Mouse (Mus musculus): Measurements from ENCODE around the gene Gusb.
"Not testable (repeated sequence)": the region's sequence is repeated elsewhere in the genome, so short reads cannot be mapped to it uniquely, and the experiment has no call there.

The Gusb gene

GRCm38 (mm10) chr5:130002301-130003146 lies at the start of gene Gusb:
Gene Gusb (minus strand): TSS chr5:130003049.
- DNase-seq (ENCODE audit: inconsistent age in 2 of 2, low spot score in 1 of 2) = peak; percentile 92 to 97

- no peak for DNase-seq (ENCODE audit: inconsistent age in 2 of 2, low spot score in 1 of 2)
These were observed 49.7 kb upstream of the Gusb start for GRCm38 (mm10) chr5:130052510-130052909.

- DNase-seq (ENCODE audit: inconsistent age in 2 of 2, low spot score in 1 of 2) = no peak
These were observed 48.4 kb upstream of the Gusb start for GRCm38 (mm10) chr5:130051073-130051860.

GRCm38 (mm10) chr5:130050416-130050815 lies 47.6 kb upstream of the Gusb start:
- peak in 1 of 2 experiments; percentile 18 for DNase-seq (ENCODE audit: inconsistent age in 2 of 2, low spot score in 1 of 2)

- DNase-seq (ENCODE audit: inconsistent age in 2 of 2, low spot score in 1 of 2) = no peak
These were observed 46.1 kb upstream of the Gusb start for GRCm38 (mm10) chr5:130048786-130049520.

- DNase-seq (ENCODE audit: inconsistent age in 2 of 2, low spot score in 1 of 2) = no peak
These were observed 44.2 kb upstream of the Gusb start for GRCm38 (mm10) chr5:130047013-130047412.

GRCm38 (mm10) chr5:130046589-130046988 lies 43.7 kb upstream of the Gusb start:
- DNase-seq (ENCODE audit: inconsistent age in 2 of 2, low spot score in 1 of 2) = no peak

- DNase-seq (ENCODE audit: inconsistent age in 2 of 2, low spot score in 1 of 2) = no peak
These were observed 43.3 kb upstream of the Gusb start for GRCm38 (mm10) chr5:130046100-130046499.

GRCm38 (mm10) chr5:130044201-130044695 lies 41.4 kb upstream of the Gusb start:
- peak; percentile 76 to 93 for DNase-seq (ENCODE audit: inconsistent age in 2 of 2, low spot score in 1 of 2)

GRCm38 (mm10) chr5:130043741-130044140 lies 40.9 kb upstream of the Gusb start:
- DNase-seq (ENCODE audit: inconsistent age in 2 of 2, low spot score in 1 of 2) = no peak

GRCm38 (mm10) chr5:130041262-130041661 lies 38.4 kb upstream of the Gusb start:
- DNase-seq (ENCODE audit: inconsistent age in 2 of 2, low spot score in 1 of 2) = no peak

- no peak for DNase-seq (ENCODE audit: inconsistent age in 2 of 2, low spot score in 1 of 2)
These were observed 37.9 kb upstream of the Gusb start for GRCm38 (mm10) chr5:130040797-130041196.

- peak; percentile 76 to 90 for DNase-seq (ENCODE audit: inconsistent age in 2 of 2, low spot score in 1 of 2)
These were observed 35.1 kb upstream of the Gusb start for GRCm38 (mm10) chr5:130037752-130038455.

GRCm38 (mm10) chr5:130036300-130036699 lies 33.5 kb upstream of the Gusb start:
- DNase-seq (ENCODE audit: inconsistent age in 2 of 2, low spot score in 1 of 2) = not testable (repeated sequence)

GRCm38 (mm10) chr5:130033869-130034268 lies 31.0 kb upstream of the Gusb start:
- peak in 1 of 2 experiments; percentile 68 for DNase-seq (ENCODE audit: inconsistent age in 2 of 2, low spot score in 1 of 2)

- DNase-seq (ENCODE audit: inconsistent age in 2 of 2, low spot score in 1 of 2) = peak; percentile 81 to 91
These were observed 28.9 kb upstream of the Gusb start for GRCm38 (mm10) chr5:130031410-130032390.

GRCm38 (mm10) chr5:130029142-130029897 lies 26.5 kb upstream of the Gusb start, which contains the start of the genes Asl and Crcp:
Gene Asl (minus strand): TSS chr5:130029247.
Gene Crcp (plus strand): TSS chr5:130029290.
- peak; percentile 86 to 96 for DNase-seq (ENCODE audit: inconsistent age in 2 of 2, low spot score in 1 of 2)

GRCm38 (mm10) chr5:130027696-130028095 lies 24.8 kb upstream of the Gusb start:
- peak; percentile 71 to 88 for DNase-seq (ENCODE audit: inconsistent age in 2 of 2, low spot score in 1 of 2)
